Mouse (Mus musculus) heart, adult 2 months (tissue): ENCODE results near the gene Emc3. TPM values are rescaled to one million over a fixed set of nuclear protein-coding genes. Genes with fewer than 3 reads are reported as not detected.

Experiments
- DNase-seq, 2 experiments: peaks; one replicate each; pipeline ENCODE4 v3.0.0; 2021
- H3K27ac ChIP-seq: fragments of 200-600 bp; 2 replicates; pipeline ENCODE4 v1.8.1; 2022
- H3K27me3 ChIP-seq: fragments of 200-500 bp; 2 replicates; pipeline ENCODE4 v1.6.1; 2012; ENCODE audit warnings: mild to moderate bottlenecking, low read length, inconsistent platforms, mixed read lengths; ENCODE audit not compliant: control insufficient read depth, insufficient read depth
- H3K36me3 ChIP-seq: fragments of 200-500 bp; 2 replicates; pipeline ENCODE4 v1.6.1; 2012; ENCODE audit warnings: low read length, inconsistent platforms; ENCODE audit not compliant: control insufficient read depth, insufficient read depth
- H3K4me1 ChIP-seq: fragments of 200-500 bp; 2 replicates; pipeline ENCODE4 v1.6.1; 2011; ENCODE audit warnings: low read length; ENCODE audit not compliant: control insufficient read depth, insufficient read depth
- H3K4me3 ChIP-seq: fragments of 200-600 bp; 2 replicates; pipeline ENCODE4 v1.8.1; 2022
- H3K79me2 ChIP-seq: fragments of 200-500 bp; replicated peaks from 2 replicates; pipeline ENCODE4 v1.6.1; 2012; ENCODE audit warnings: mild to moderate bottlenecking, inconsistent platforms, low read length, moderate library complexity, mixed read lengths; ENCODE audit not compliant: control insufficient read depth, insufficient read depth
- H3K9ac ChIP-seq: fragments of 200-500 bp; 2 replicates; pipeline ENCODE4 v1.6.1; 2012; ENCODE audit warnings: low read depth, mild to moderate bottlenecking, control low read depth, inconsistent platforms, low read length, mixed read lengths
- CTCF ChIP-seq: fragments of 200-600 bp; IDR thresholded peaks from 2 replicates; pipeline ENCODE4 v1.8.1; 2022; ENCODE audit warnings: antibody characterized with exemption, mild to moderate bottlenecking, moderate library complexity
- EP300 ChIP-seq: fragments of 200-500 bp; IDR thresholded peaks from 2 replicates; pipeline ENCODE4 v1.6.1; 2011; ENCODE audit warnings: low read depth, low read length, control low read depth; ENCODE audit not compliant: insufficient read depth
- POLR2A ChIP-seq: fragments of 200-500 bp; IDR thresholded peaks from 2 replicates; pipeline ENCODE4 v1.6.1; 2011; ENCODE audit warnings: mild to moderate bottlenecking, low read depth, low read length, control low read depth; ENCODE audit not compliant: insufficient read depth
- WGBS: fragments of 180-500 bp; shearing (Covaris S2); methylation state at CpG from one replicate; pipeline ENCODE4 v1.1.7; 2018; 5-methylcytosine and 5-hydroxymethylcytosine counted together
- intact Hi-C: fragments of 180-260 bp; cut with DNase I; formaldehyde crosslinking; loops from one replicate; pipeline ENCODE4 v1.15.1; 2025
- long read RNA-seq: library from polyadenylated mRNA; stranded (forward); transcript quantifications from one replicate; pipeline ENCODE4 v2.0.0, GENCODE M21; 2021
- polyA plus RNA-seq: library from polyadenylated mRNA; depleted of rRNA; stranded (reverse); fragments of >200 nt; gene quantifications from 2 replicates; pipeline ENCODE4 v1.2.3, GENCODE M21; 2012; rRNA removed
- total RNA-seq, 2 experiments: library from RNA; stranded (reverse); gene quantifications; 2 replicates each; pipeline ENCODE4 v1.2.3; 2021

The Emc3 gene
- total RNA-seq (10 to 100 TPM; 52.5 to 58.2 TPM), polyA plus RNA-seq (41.0 and 66.3 TPM in 2 replicates)
- long read RNA-seq, transcript Emc3-201 (8 exons, 1,985 nt) = major isoform, 87 of 91 reads
- long read RNA-seq, partial matches to known transcripts = 3 of 91 reads
- long read RNA-seq, other reads (novel, unspliced or antisense) = 1 of 91 reads

GRCm38 (mm10) chr6:113530932-113531839 is at the start of gene Emc3, which contains the start of gene Fancd2:
TSS of gene Emc3 (minus strand) at chr6:113531652.
TSS of gene Fancd2 (plus strand) at chr6:113531682.
- Histone ChIP-seq H3K9ac (peak within 1 kb of the TSS; percentile 55), H3K4me3 (peak within 1 kb of the TSS; percentile 99), H3K4me1 (peaks cover 5% of the 10 kb centered on the region), H3K79me2 (peaks cover 3% of the 10 kb centered on the region; the same call in 1 of the 2 replicates), H3K36me3 (no peaks in the 10 kb centered on the region; the same call in 1 of the 2 replicates), H3K27ac (peak within 1 kb of the TSS; percentile 83), H3K27me3 (no peaks in the 10 kb centered on the region)
- intact Hi-C loops = loop anchor here (2.0 to 5.0 kb wide), 4 partner anchors 48 to 166 kb away; partner anchors contain the start of genes Brk1, Creld1, Fancd2os and Tatdn2
- 1% methylated on average over 47 of the region's 47 CpGs for WGBS
- peak; percentile 91 to 98 for DNase-seq
- TF ChIP-seq EP300 = 0 out of 2 replicates have a peak, but pooled peaks have one; percentile 46
- no peak for TF ChIP-seq CTCF
- peak; percentile 59 for TF ChIP-seq POLR2A

GRCm38 (mm10) chr6:113579306-113579705 is 47.9 kb upstream of the Emc3 start:
- no peaks in the 10 kb centered on the region for H3K4me1 ChIP-seq
- no peak overlapping the region for H3K4me3 ChIP-seq
- DNase-seq = no peak
- H3K36me3 ChIP-seq = no peaks in the 10 kb centered on the region
- H3K27me3 ChIP-seq = no peaks in the 10 kb centered on the region
- 93% methylated on average over 3 of the region's 3 CpGs for WGBS
- H3K9ac ChIP-seq = no peak overlapping the region
- intact Hi-C loops = no loop called here
- TF ChIP-seq EP300 (no peak), POLR2A (no peak), CTCF (no peak)
- H3K79me2 ChIP-seq = no peaks in the 10 kb centered on the region
- H3K27ac ChIP-seq = no peak overlapping the region

- no peaks in the 10 kb centered on the region for H3K79me2 ChIP-seq
- H3K9ac ChIP-seq = no peak overlapping the region
- intact Hi-C loops = no loop called here
- H3K27me3 ChIP-seq = no peaks in the 10 kb centered on the region
- H3K4me3 ChIP-seq = no peak overlapping the region
- no peaks in the 10 kb centered on the region for H3K36me3 ChIP-seq
- no peak for TF ChIP-seq CTCF
- TF ChIP-seq POLR2A = no peak
- no peak for TF ChIP-seq EP300
- DNase-seq = no peak
- no peaks in the 10 kb centered on the region for H3K4me1 ChIP-seq
- no peak overlapping the region for H3K27ac ChIP-seq
- 92% methylated on average over 6 of the region's 6 CpGs for WGBS
Observed at GRCm38 (mm10) chr6:113576044-113576443, 44.6 kb upstream of the Emc3 start.

- no peaks in the 10 kb centered on the region for H3K27me3 ChIP-seq
- intact Hi-C loops = no loop called here
- 61% methylated on average over 1 of the region's 1 CpGs for WGBS
Observed at GRCm38 (mm10) chr6:113564557-113564956, 33.1 kb upstream of the Emc3 start.

GRCm38 (mm10) chr6:113559736-113560135 is 28.3 kb upstream of the Emc3 start:
- no peak for DNase-seq
- Histone ChIP-seq H3K9ac (no peak overlapping the region), H3K27me3 (no peaks in the 10 kb centered on the region), H3K4me3 (no peak overlapping the region), H3K36me3 (no peaks in the 10 kb centered on the region), H3K27ac (no peak overlapping the region), H3K4me1 (no peaks in the 10 kb centered on the region), H3K79me2 (no peaks in the 10 kb centered on the region)
- TF ChIP-seq CTCF (no peak), POLR2A (no peak)
- WGBS = 85% methylated on average over 6 of the region's 6 CpGs
- intact Hi-C loops = no loop called here

More at GRCm38 (mm10) chr6:113564557-113564956, 33.1 kb upstream of the Emc3 start:
- Histone ChIP-seq H3K9ac (no peak overlapping the region), H3K4me3 (no peak overlapping the region), H3K36me3 (no peaks in the 10 kb centered on the region), H3K27ac (no peak overlapping the region), H3K4me1 (no peaks in the 10 kb centered on the region), H3K79me2 (no peaks in the 10 kb centered on the region)
- TF ChIP-seq POLR2A = no peak
- TF ChIP-seq EP300 = no peak
- no peak for TF ChIP-seq CTCF
- no peak for DNase-seq
